Mouse (Mus musculus): ENCODE results near the gene Frem3. TPM values are rescaled to one million over a fixed set of nuclear protein-coding genes. Genes with fewer than 3 reads are reported as not detected.
"Not testable (repeated sequence)": the region's sequence is repeated elsewhere in the genome, so short reads cannot be mapped to it uniquely, and the experiment has no call there.

Frem3 gene
- total and polyA plus RNA-seq, 3 experiments = 0.07 TPM; not detected in 2

DNA sequence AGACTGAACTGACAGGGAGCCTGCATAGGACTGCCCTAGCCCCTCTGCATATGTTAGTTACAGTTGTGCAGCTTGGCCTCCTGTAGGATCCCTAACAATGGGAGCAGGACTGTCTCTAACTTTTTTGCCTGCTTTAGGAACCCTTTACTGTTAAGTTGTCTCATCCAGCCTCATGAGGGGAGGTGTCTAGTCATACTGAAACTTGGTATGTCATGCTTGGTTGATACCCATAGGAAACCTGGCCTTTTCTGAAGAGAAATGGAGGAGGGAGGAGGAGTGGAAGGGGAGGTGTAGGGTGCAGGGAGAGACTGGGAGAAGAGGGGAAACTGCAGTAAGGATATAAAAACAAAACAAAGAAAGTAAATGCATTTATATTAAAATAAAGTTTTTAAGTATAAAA lies 121.4 kb downstream of the Frem3 start:
- TF ChIP-seq EP300 (IDR thresholded peaks at IDR 0.05; ENCODE audit: insufficient read depth, low read depth, low read length) (no peak), POLR2A (IDR thresholded peaks at IDR 0.05; ENCODE audit: insufficient read depth, low read depth, low read length) (no peak), CTCF (IDR thresholded peaks at IDR 0.05) (no peak)
- no peaks in the 10 kb centered on the region for H3K27me3 ChIP-seq (ENCODE audit: control insufficient read depth, insufficient read depth, low read length)
- H3K4me1 ChIP-seq (ENCODE audit: control insufficient read depth, insufficient read depth, low read length) = no peaks in the 10 kb centered on the region; the same call in none of the 2 replicates
- H3K36me3 ChIP-seq (ENCODE audit: control insufficient read depth, insufficient read depth, low read length) = peaks cover 20% of the 10 kb centered on the region
- H3K79me2 ChIP-seq (replicated peaks; ENCODE audit: control insufficient read depth, insufficient read depth, low read length) = peaks cover 4% of the 10 kb centered on the region
- H3K9ac ChIP-seq (ENCODE audit: low read depth, low read length) = no peak overlapping the region
- DNase-seq = no peak
- H3K27ac ChIP-seq = no peak overlapping the region
- no peak overlapping the region for H3K4me3 ChIP-seq
- intact Hi-C loops (cut with DNase I) = no loop called here

DNA sequence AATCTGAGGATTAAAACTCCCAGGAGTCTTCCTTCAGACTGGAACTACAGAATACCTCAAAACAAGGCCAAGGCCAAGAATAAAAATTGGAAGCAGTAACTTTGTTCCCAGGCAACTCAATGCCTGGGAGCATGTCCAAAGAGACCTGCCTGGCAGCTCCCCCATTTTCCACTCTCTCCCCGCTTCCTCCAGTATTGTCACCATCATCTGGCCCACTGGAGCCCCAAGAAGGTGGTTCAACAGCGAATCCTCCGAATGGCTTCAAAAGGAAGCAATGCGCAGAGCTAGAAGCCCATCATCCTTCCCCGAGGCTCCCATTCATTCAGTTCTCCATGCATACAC lies 127.1 kb downstream of the Frem3 start:
- Histone ChIP-seq H3K27ac (peak overlapping the region; percentile 96), H3K4me1 (ENCODE audit: control insufficient read depth, insufficient read depth, low read length) (peaks cover 5% of the 10 kb centered on the region), H3K27me3 (ENCODE audit: control insufficient read depth, insufficient read depth, low read length) (no peaks in the 10 kb centered on the region), H3K79me2 (replicated peaks; ENCODE audit: control insufficient read depth, insufficient read depth, low read length) (no peaks in the 10 kb centered on the region), H3K9ac (ENCODE audit: low read depth, low read length) (peak overlapping the region; percentile 99), H3K4me3 (peak overlapping the region; percentile 87), H3K36me3 (ENCODE audit: control insufficient read depth, insufficient read depth, low read length) (peaks cover 14% of the 10 kb centered on the region)
- intact Hi-C loops (cut with DNase I) = no loop called here
- 0% methylated on average over 5 of the region's 5 CpGs for WGBS
- DNase-seq = peak; percentile 60 to 61
- TF ChIP-seq CTCF (IDR thresholded peaks at IDR 0.05) = no peak
- no peak for TF ChIP-seq POLR2A (IDR thresholded peaks at IDR 0.05; ENCODE audit: insufficient read depth, low read depth, low read length)
- TF ChIP-seq EP300 (IDR thresholded peaks at IDR 0.05; ENCODE audit: insufficient read depth, low read depth, low read length) = no peak

DNA sequence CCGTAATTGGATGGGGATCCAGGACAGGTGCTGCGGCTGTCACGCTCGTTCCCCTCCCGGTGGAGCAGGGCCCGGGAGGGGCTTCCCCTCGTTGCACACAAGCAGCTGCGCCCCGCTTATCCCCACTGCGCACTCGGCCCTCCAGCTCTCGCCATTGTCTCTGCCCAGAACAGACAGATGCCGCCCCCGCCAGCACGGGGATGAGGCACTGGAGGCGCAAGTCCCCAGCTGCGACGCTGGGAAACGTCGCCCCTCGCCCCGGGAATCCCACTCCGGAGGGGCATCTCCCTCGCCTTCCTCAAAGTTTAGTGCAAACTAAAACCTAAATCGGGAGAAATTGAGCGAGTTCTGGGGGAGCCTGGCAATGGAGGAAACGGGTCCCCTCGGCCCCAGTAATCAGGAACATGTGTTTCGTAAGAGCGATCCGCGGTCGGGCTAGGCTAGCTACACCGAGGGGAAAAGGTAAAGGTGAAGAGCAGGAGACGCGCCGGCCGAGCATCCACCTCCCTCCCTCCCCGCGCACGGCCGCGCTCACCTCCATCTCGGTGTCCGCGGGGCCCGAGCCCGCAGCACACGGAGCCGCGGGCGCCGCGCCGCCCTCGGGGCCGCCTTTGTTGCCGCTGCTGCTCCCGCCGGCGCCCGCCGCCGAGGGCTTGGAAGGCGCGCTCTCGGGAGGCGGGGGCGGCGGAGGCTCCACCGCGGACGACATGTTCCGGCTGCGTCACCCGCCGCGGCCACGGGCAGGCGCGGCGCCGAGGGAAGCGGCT lies 127.7 kb downstream of the Frem3 start:
- peaks cover 12% of the 10 kb centered on the region for H3K36me3 ChIP-seq (ENCODE audit: control insufficient read depth, insufficient read depth, low read length)
- intact Hi-C loops (cut with DNase I) = no loop called here
- no peak for TF ChIP-seq EP300 (IDR thresholded peaks at IDR 0.05; ENCODE audit: insufficient read depth, low read depth, low read length)
- no peak for TF ChIP-seq POLR2A (IDR thresholded peaks at IDR 0.05; ENCODE audit: insufficient read depth, low read depth, low read length)
- no peak; the same call in 1 of the 2 replicates for TF ChIP-seq CTCF (IDR thresholded peaks at IDR 0.05)
- H3K27me3 ChIP-seq (ENCODE audit: control insufficient read depth, insufficient read depth, low read length) = no peaks in the 10 kb centered on the region
- under 1% methylated on average over 70 of the region's 84 CpGs for WGBS
- H3K4me1 ChIP-seq (ENCODE audit: control insufficient read depth, insufficient read depth, low read length) = peaks cover 5% of the 10 kb centered on the region
- peak overlapping the region; percentile 87 for H3K4me3 ChIP-seq
- DNase-seq = peak; percentile 50 to 57
- H3K9ac ChIP-seq (ENCODE audit: low read depth, low read length) = peak overlapping the region; percentile 99
- no peaks in the 10 kb centered on the region for H3K79me2 ChIP-seq (replicated peaks; ENCODE audit: control insufficient read depth, insufficient read depth, low read length)
- peak overlapping the region; percentile 96 for H3K27ac ChIP-seq

DNA sequence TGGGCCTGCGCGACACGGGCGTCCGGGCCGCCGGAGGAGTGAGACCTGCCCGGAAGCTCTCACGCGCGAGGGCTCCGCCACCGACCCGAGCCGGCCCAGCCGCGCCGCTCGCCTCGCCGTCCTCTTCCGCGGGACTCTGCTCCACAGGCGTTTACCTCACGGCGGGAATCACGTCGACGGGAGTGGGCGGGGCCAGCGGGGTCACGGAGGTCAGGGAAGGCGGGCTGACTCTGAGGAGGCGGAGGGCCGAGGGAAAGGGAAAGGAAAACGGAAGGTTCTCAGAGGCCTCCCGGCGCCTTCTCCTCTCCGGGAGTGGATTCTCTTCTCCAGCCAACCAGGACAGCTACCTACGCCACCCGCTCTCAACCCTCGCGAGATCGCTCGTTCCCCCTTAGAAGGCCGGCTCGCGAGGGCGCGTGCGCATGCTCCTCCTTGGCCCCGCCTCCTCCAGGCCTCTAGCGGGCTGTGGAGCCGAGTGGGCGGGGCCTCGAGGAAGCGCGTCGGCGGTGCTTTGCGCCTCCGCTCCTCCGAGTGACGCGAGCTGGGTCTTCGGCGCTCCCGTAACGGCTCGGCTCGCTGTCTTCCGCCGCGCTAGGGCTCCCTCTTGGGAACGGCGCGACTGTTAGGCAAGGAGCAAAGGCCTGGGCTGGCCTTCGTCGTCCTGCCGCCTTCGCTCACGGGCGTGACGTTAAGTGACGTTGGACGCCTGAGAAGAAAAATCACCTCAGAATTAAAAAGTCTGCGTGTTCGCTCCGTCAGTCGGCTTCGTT lies 128.5 kb downstream of the Frem3 start, which contains the start of gene Smarca5:
Gene Smarca5 (minus strand): TSS at position 343 of the 770 bp plus-strand sequence.
- intact Hi-C loops (cut with DNase I) = not testable (repeated sequence)

DNA sequence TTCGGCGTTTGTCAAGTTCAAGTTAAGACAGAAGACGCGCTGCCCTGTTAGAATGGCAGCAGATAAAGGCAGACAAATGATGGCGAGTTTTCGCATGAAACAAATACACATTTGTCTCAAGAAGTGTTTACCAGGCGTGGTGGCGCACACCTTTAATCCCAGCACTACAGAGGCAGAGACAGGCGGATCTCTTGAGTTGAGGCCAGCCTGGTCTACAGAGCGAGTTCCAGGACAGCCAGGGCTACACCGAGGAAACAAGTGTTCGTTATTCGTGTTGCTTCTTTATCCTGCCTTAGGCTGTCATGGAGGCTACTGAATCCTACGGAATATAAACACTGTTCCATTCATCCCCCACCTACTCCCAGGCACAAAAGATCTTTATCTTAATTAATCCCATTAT lies 129.1 kb downstream of the Frem3 start:
- H3K27me3 ChIP-seq (ENCODE audit: control insufficient read depth, insufficient read depth, low read length) = no peaks in the 10 kb centered on the region
- H3K36me3 ChIP-seq (ENCODE audit: control insufficient read depth, insufficient read depth, low read length) = peaks cover 8% of the 10 kb centered on the region
- no peak for DNase-seq
- H3K4me1 ChIP-seq (ENCODE audit: control insufficient read depth, insufficient read depth, low read length) = peaks cover 5% of the 10 kb centered on the region
- H3K79me2 ChIP-seq (replicated peaks; ENCODE audit: control insufficient read depth, insufficient read depth, low read length) = no peaks in the 10 kb centered on the region
- H3K9ac ChIP-seq (ENCODE audit: low read depth, low read length) = peak overlapping the region; percentile 71
- H3K4me3 ChIP-seq = peak overlapping the region; percentile 76
- intact Hi-C loops (cut with DNase I) = no loop called here
- peak overlapping the region; percentile 96 for H3K27ac ChIP-seq
- TF ChIP-seq EP300 (IDR thresholded peaks at IDR 0.05; ENCODE audit: insufficient read depth, low read depth, low read length) (no peak), CTCF (IDR thresholded peaks at IDR 0.05) (no peak), POLR2A (IDR thresholded peaks at IDR 0.05; ENCODE audit: insufficient read depth, low read depth, low read length) (no peak)
- WGBS = 13% methylated on average over 14 of the region's 14 CpGs

More for the DNA sequence above, 128.5 kb downstream of the Frem3 start, which contains the start of gene Smarca5:
- TF ChIP-seq POLR2A (IDR thresholded peaks at IDR 0.05; ENCODE audit: insufficient read depth, low read depth, low read length) = peak; percentile 82
- TF ChIP-seq CTCF (IDR thresholded peaks at IDR 0.05) = peak; percentile 23; the same call in 1 of the 2 replicates
- not testable (repeated sequence) for H3K36me3 ChIP-seq (ENCODE audit: control insufficient read depth, insufficient read depth, low read length); H3K79me2 ChIP-seq (replicated peaks; ENCODE audit: control insufficient read depth, insufficient read depth, low read length); H3K4me1 ChIP-seq (ENCODE audit: control insufficient read depth, insufficient read depth, low read length); H3K27me3 ChIP-seq (ENCODE audit: control insufficient read depth, insufficient read depth, low read length)
- peak within 1 kb of the TSS; percentile 96 for H3K27ac ChIP-seq
- peak within 1 kb of the TSS; percentile 99 for H3K9ac ChIP-seq (ENCODE audit: low read depth, low read length)
- peak; percentile 96 to 98 for DNase-seq
- peak within 1 kb of the TSS; percentile 87 for H3K4me3 ChIP-seq
- under 1% methylated on average over 88 of the region's 91 CpGs for WGBS

Other genes starting within 250 kb of the Frem3 start
- gene Gypa, start 117.3 kb upstream of the Frem3 start, total RNA-seq (2021) = 1 to 10 TPM in 1 of 2 experiments, not detected in 1; 1.8 TPM
- 0.32 and 2.7 TPM in 2 replicates for gene Gypa, start 117.3 kb upstream of the Frem3 start, polyA plus RNA-seq (2012; rRNA removed)
- 10 to 100 TPM; 37.9 to 43.5 TPM for gene Smarca5, start 128.4 kb downstream of the Frem3 start, total RNA-seq (2021)
- 3.5 and 7.8 TPM in 2 replicates for gene Smarca5, start 128.4 kb downstream of the Frem3 start, polyA plus RNA-seq (2012; rRNA removed)